Mouse (Mus musculus) heart, adult 8-10 months (tissue): Measurements from ENCODE around the gene Gria2. TPM values are rescaled to one million over a fixed set of nuclear protein-coding genes. Genes with fewer than 3 reads are reported as not detected.

Experiments used
- DNase-seq: peaks from one replicate; pipeline ENCODE4 v3.0.0; 2022; ENCODE audit warnings: low spot score
- total RNA-seq, 4 experiments: library from RNA; stranded (reverse); gene quantifications; 2 replicates each; pipeline ENCODE4 v1.2.4; 2022

Gria2 gene
- under 1 TPM; 0.08 to 0.16 (median 0.11) TPM for total RNA-seq

DNA sequence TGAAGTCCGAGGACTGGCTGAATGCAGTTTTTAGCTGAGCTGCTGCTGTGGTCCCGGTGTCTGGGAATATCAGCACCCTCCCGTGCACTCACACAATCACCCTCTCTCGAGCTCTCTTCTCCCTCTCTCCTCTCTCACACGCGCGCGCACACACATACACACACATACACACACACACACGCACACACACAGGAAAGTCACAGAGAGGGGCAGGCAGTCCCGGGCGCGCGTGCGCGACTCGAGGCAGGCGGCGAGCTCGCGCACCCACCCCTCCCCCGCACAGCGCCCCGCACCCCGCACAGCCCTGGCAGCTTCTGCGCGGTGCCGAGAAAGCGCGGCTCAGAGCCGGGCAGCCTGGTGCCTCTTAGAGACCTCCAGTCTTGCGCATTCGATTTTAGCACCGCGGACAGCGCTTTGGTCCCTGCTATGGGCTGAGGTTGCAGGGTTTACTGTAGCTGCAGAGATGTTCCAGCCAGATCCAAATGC lies at the start of gene Gria2:
TSS of gene Gria2 (minus strand) at position 240 of the 486 bp plus-strand sequence.
- peak; percentile 4 for DNase-seq

DNA sequence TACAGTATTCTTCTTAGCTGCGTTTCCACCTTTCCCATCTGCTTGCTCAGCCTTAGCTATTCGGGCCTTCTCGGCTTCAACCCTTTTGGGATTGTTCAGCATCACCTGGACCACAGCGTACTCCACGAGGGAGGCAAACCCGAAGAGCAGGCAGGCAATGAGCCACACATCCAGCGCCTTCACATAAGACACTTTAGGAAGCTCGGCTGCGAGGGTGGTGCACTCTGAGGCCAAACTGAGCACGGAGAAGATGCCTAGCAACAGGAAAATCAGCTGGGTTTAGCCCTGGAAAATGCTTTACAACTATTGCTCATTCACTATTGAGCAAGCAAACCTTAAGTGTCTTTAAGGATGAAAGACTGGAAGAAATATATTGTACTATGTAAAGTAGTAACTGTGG lies 48.3 kb upstream of the Gria2 start:
- DNase-seq: no peak

DNA sequence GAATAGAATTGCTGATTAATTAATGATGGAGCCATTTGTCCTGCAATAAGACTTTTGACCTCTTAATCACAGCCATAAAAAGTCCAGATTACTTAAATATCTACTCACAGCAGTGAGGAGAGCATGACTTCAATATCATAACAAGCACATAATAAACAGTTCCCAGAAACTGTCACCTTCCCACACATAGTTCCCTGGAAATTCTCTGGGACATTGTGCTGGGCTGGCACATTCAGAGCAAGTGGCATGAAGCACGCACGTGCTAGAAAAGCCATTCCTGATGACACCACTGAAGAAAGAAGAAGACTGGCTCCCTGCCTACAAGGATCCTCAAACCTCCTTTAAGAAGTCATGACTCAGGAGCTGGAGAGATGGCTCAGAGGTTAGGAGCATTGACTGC lies 43.0 kb upstream of the Gria2 start:
- no peak for DNase-seq

GRCm38 (mm10) chr3:80839845-80840244 lies 37.2 kb upstream of the Gria2 start:
- no peak for DNase-seq

DNA sequence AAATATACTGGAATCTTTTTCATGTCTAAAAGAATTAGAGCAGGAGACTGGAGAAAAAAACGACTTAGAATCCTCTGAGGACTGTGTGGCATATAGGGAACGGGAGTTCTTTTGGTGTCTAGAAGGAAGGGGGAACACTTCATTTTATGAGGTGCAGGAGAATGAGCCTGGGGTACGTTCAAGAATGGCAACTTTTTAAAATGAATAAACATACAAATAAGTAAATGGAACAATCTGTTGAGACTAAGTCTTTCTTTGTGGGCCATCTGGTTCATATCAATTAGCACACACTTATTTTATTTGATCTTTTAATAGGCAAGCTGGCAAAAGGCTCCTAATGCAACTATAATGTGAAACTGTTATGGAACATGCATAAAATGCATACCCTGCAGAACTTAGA lies 34.9 kb upstream of the Gria2 start:
- no peak for DNase-seq

GRCm38 (mm10) chr3:80823975-80824374 lies 21.3 kb upstream of the Gria2 start:
- no peak for DNase-seq

GRCm38 (mm10) chr3:80818619-80819018 lies 16.0 kb upstream of the Gria2 start:
- DNase-seq: no peak

DNA sequence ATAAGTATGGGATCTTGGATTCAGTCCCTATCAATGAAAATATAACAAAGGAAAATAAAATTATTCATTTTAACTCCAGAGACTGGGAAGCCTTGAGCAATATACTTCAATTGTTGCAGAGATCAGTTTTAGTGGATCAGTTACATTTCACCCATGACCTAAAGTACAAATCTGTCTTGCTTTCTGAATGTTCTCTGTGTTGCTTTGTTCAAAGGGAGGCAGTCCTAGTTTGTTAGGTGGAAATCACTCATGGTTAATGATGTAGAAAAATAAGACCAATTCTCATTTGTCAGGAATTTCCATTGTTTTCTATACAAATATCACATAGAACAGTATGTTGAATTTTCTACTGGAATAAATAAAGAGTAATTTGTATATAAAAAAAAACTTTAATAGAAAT lies 11.1 kb upstream of the Gria2 start:
- no peak for DNase-seq

DNA sequence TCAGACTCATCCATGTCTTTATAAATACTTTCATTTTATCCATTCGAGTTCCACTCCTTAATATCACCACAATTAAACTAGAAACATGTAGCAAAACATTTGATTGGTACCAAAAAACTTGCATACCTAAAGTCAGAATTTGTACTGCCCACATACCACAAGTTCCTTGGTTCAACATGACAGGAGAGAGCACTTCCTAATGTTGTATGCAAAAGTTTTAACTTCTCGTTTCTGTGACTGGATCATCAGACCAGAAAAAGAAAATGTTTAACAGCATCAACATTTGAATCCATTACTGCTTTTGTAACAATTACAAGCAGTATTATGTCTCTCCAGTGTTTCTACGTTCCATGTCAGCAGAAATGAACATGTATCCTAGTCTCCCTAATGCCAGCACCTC lies 9.6 kb upstream of the Gria2 start:
- DNase-seq: no peak

DNA sequence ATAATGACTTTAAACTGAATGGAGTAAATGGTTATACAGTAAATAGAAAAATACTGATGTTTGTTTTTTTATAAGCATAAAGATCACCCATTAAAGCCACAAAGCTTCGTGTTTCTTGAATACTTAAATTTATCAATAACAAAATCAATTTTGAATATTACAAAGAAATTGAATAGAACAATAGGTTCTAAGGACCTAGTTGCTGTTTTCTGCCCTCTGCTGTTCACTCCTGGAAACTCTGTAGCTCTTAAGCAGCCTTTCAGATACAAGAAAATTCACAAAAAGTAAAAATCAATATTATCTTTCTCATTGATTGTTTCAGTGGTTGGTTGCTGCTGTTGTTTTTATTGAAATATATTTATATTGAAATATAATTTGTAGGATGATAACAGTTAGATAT lies 2.7 kb upstream of the Gria2 start:
- DNase-seq: no peak

DNA sequence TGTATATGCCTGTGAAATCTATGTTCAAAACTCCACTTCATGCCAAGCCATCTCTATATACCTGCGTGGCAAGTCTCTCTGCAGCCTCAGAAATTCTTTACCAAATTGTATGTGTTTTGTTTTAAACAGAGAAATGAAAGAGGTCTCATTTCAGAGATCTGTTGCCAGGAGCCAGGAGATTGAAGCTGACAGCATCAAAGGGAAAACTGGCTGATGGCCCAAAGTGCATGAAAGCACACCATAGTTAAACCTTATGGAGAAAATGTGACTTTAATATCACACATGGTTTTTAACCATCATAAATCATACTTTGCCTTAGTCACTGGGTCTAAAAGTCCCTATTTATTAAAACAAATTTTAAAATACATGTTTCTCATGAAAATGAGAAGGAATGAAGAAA lies 1.2 kb upstream of the Gria2 start:
- DNase-seq: no peak

- no peak for DNase-seq
Measured at GRCm38 (mm10) chr3:80803211-80803610, 576 bp upstream of the Gria2 start.

DNA sequence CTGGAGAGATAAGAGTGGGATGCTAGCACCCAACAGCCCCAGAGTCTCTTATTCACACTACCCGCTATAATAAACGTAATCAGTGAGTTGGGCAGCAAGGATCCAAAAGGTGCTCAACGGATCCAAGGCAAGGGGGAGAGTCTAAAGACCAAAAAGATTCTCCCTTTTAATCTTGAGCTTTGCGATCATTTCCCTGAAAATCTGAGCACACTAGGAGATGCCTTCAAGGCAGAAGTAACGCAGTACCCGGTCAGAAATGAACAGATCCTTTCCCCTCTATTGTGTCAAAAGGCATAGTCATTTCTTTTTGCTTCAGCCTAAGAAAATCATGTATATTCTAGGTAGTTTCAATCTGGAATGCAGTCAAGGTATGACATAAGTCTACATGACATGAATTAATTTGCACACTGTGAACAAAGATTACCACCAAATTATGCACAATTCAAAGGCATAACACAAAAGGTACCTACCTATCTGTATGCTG lies 766 bp downstream of the Gria2 start:
- no peak for DNase-seq

DNA sequence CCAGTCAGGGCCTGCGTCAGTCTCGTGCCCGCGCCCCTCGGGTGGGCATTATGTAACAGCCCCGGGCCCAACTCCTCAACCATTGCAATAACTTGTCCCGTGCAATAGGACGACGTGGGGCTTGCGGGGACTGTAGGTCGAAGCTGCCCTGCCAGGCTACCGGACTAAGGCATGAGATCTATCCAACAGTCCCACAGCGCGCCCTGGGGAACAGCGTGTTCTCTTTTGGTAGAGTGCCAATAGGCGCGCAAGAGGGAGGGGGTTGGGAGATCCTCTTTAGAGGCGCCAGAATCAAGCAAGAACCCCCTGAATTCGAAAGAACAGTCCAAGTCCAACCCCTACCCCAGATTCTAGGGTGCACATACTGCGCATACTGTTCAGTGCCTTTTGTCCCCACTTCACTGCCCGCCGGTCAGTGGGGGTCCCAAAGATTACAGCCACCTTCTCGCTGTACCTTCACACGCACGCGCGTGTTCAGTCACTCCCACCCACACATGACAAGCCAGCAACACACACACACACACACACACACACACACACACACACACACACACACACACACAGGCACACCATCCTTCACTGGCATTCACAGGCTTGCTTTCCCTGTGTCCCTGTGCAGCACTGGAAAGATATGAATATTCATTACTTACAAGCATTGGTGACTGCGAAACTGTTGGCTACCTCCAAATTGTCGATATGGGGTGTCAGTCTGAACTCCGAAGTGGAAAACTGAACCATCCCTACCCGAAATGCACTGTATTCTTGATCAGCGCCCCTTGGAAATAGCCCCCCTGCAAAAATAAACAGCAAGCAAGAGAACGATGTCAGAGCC lies 1.4 kb downstream of the Gria2 start:
- DNase-seq: no peak

DNA sequence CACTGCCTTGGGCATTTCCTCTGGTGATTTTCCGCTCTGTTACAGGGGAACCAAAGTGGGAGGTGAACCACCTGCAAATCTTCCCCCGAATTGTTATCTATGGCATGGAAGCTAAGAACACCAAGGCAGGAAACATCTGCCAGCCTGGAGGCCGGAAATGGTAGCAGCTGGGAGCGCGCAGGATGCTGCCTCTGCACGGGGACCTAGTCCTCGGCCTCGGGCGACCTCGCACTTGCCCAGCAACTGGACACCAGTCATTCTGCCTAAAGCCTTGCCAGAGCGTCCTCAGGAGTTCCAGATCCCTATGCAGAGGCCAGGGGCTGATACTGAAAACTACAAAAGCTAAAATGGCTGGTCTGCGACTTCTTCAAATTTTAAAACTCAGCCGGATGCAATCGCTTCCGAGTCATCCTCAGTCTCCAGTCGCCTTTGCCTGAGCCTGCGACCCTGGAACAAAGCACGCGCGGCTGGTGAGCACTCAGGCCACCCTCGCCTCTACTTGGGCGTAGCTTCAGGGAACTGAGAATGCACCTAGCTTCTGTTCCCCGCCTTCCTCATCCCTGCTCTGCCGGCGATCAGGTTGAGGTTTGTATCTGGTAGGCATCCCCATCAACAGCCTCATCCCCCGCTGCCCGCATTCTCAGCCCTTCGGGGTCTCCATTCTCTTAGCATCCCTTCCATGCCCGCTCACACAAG lies 2.2 kb downstream of the Gria2 start:
- DNase-seq: no peak

DNA sequence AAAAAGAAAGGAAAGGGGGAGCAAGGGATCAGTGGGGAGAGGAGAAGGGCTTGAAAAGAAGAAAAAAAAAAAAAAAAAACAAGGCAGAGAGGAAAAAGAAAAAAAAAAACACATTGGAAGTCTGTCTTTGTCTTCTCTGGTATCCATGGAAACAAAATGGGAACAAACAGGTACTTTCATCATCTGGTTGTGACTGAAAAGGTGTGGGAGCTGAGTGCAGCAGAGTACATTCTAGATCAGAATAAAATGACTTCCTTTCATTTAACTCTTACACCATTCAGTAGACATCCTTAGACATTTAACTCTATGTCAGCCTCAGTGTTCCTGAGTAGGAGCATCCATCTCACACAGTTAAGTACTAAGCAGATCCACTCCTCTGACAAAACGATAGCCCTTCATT lies 4.7 kb downstream of the Gria2 start:
- no peak for DNase-seq

DNA sequence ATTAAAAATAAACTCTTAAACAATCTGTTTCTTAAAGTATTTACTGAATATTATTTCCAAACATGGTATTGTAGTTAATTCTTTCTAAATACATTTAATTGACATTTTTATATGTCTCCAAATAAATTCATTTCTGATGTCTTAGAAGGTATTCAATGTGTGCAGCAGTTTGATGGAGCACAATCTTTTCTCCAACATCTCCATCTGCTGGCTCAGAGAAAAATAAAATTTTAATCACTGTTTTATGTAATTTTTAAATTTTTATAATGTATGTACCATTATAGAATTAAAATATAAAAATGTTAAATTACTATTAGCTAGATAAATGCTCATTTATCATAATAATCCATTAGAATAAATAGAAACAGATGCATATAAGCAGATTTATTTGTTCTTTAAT lies 5.9 kb downstream of the Gria2 start:
- DNase-seq: no peak

- no peak for DNase-seq
Measured at GRCm38 (mm10) chr3:80795284-80795683, 7.4 kb downstream of the Gria2 start.

GRCm38 (mm10) chr3:80787116-80787744 lies 15.4 kb downstream of the Gria2 start:
- DNase-seq: no peak

GRCm38 (mm10) chr3:80781144-80781530 lies 21.5 kb downstream of the Gria2 start:
- DNase-seq: no peak

GRCm38 (mm10) chr3:80780383-80781143 lies 22.1 kb downstream of the Gria2 start:
- no peak for DNase-seq

DNA sequence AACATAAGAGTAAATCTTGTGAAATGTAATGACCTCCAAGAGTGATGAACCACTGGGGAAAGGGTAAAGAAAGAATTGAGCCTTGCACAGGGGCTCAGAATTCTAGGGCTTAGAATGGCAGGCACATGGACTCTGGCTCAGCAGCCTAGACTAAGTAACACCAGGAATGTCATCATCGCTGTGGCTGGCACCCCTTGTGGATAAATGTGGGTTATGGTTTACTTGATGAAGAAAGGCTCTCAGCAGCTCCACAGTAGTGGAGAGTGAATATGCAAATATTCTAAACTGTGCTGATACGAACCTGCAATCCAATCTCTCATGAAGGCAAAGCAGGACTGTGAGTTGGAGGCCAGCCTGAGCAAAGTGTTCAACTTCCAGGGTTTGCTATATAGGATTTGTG lies 26.0 kb downstream of the Gria2 start:
- DNase-seq: no peak
